Mouse (Mus musculus): ENCODE results near the gene Pax4.

Pax4 gene

GRCm38 (mm10) chr6:28397681-28398203 is 51.4 kb downstream of the Pax4 start, which contains the start of gene Zfp800:
TSS of gene Zfp800 (minus strand) at chr6:28398005.
- no peak for DNase-seq (ENCODE audit: extremely low read depth, low read depth)

DNA sequence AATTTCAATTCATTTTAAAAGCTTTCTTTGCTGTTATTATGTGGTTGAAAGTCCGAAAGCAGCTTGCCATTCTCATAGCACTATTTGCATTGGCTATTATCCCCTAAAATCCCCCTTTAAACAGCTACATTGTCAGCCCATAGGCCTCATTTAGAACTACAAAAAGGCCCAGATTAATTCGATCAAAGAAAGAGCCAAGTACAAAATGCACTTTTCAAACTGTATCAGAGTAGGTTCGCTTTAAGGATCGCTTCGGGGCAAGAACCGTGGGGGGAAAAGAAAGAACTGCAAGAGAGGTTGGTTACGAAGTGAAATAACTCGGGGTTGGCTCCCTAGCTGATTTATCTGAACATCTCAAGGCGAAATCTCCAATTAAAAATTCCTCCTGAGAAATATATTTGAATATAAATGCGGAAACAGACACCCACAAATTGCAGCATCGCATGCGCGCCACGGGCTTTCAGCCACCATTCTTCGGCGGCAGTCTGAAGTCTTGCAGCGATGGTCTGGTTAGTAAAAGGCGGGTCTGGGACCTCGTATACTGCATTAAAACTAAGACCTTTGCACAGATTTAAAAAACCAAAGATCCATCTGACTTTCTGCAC is 52.2 kb downstream of the Pax4 start:
- no peak for DNase-seq (ENCODE audit: extremely low read depth, low read depth)

DNA sequence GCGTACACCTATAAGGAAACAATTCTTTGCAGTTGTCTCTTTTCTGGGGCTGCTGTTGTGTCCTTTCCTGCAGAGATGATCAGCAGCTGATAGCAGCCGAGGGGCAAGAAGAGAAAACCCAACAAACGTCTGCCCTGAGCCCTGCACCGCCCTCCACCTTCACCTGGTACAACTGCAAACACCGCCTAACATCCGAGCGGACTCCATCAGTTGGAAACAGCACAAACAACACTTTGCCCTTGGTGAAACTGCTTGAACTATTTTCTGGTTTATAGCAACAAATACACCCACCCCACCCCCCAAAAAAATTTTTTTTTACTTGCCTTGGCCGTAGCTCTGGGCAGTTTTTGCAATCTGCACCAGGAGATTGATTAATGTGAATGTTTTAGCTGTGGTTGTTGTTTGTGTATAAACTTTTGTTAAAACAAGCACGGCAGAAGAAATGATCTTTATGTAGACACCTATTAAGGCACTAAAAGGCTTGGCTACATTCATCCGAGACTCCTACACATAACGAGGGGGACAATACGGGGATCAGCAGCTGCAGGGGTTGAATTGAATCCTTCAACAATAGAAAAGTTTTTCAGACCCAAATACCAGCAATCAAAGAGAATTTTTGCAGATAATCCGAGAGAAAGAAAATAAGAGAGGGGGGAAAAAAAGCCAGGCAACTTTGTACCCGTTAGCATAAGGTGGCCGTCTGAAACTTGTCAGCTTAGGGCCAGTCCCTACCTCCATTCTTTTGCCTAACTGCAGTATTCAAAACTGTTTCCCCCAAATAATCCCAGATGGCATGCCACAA is 52.9 kb downstream of the Pax4 start:
- no peak for DNase-seq (ENCODE audit: extremely low read depth, low read depth)
